Mouse (Mus musculus): ENCODE measurements around the gene Gm39115. TPM values are rescaled to one million over a fixed set of nuclear protein-coding genes. Genes with fewer than 3 reads are reported as not detected.

Gm39115 gene
- total and polyA plus RNA-seq, 3 experiments = not detected

DNA sequence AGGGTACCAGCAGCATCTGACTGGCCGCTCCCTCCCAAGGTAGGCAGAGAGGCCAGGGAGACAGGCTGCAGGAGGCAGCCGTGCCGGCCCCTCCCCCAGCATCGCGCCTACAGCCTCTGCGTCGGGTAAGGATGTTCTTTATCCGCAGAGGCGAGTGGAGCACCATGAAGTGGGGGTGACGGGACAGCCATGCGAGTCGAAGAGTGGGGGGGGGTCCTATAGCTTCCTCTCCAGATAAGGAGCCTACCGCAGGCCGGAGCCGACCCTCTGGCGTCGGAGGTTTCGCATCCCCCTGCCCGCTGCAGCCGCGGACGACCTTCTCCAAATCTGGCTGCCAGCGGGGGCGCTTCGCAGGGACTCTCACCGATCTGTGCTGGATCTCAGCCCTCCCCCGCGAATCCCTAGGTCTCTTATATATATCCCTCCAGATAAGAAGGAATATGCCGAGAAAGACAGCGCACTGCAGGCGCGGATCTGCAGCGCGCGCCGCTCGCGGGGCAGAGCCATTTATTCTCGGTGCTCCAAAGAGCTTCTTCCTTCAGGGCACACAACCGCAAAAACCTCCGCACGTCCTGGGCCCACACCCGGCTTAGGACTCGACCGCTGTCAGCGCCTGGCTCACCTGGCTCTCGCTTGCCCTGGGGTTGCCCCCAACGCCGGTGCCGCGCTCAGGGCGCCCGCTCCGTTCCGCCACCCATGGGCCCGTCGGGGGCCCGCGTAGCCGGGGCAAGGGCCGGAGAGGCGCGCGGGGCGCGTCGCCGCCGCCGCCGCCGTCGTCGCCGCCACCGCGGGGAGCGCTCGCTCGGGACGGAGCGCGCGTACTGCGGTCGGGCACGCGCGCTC lies 41.3 kb downstream of the Gm39115 start:
- no peaks in the 10 kb centered on the region for H3K9me3 ChIP-seq (replicated peaks; ENCODE audit: insufficient read depth, low read length)

GRCm38 (mm10) chr7:142093696-142094240 lies 42.1 kb downstream of the Gm39115 start:
- Histone ChIP-seq H3K27me3 (ENCODE audit: control insufficient read depth in 1 of 2, insufficient read depth in 2 of 2, low read length in 2 of 2) (peaks cover 5 to 15% of the 10 kb centered on the region in 2 experiments), H3K9ac (ENCODE audit: control insufficient read depth, low read depth, low read length, poor library complexity, severe bottlenecking) (no peak overlapping the region), H3K4me3 (ENCODE audit: control insufficient read depth in 1 of 2, insufficient read depth in 1 of 2, low read depth in 2 of 2, low read length in 2 of 2) (no peak overlapping the region), H3K79me2 (ENCODE audit: control insufficient read depth, insufficient read depth, low read length, poor library complexity) (no peaks in the 10 kb centered on the region), H3K9me3 (replicated peaks; ENCODE audit: insufficient read depth, low read length) (no peaks in the 10 kb centered on the region), H3K27ac (ENCODE audit: control insufficient read depth, low read depth, low read length) (no peak overlapping the region), H3K4me1 (ENCODE audit: control insufficient read depth in 1 of 2, insufficient read depth in 2 of 2, low read length in 2 of 2) (peaks cover 0 to 11% of the 10 kb centered on the region in 2 experiments; a peak in 1 of 4 replicates), H3K36me3 (ENCODE audit: control insufficient read depth in 1 of 2, insufficient read depth in 2 of 2, low read length in 2 of 2) (no peaks in the 10 kb centered on the region; a peak in 1 of 4 replicates)
- TF ChIP-seq BHLHE40 (IDR thresholded peaks at IDR 0.05; ENCODE audit: borderline replicate concordance, low read depth, low read length) (no peak), USF1 (IDR thresholded peaks at IDR 0.05; ENCODE audit: low read depth, low read length) (peak; percentile 42; the same call in 1 of the 2 replicates)
- DNase-seq (ENCODE audit: low read depth, low spot score) = no peak

More for the DNA sequence above, 41.3 kb downstream of the Gm39115 start:
- peaks cover 9 to 15% of the 10 kb centered on the region in 2 experiments for H3K27me3 ChIP-seq (ENCODE audit: control insufficient read depth in 1 of 2, insufficient read depth in 2 of 2, low read length in 2 of 2)
- H3K9ac ChIP-seq (ENCODE audit: control insufficient read depth, low read depth, low read length, poor library complexity, severe bottlenecking) = peak overlapping the region; percentile 71
- peak overlapping the region; percentile 31 to 62; a peak in 3 of 4 replicates for H3K4me3 ChIP-seq (ENCODE audit: control insufficient read depth in 1 of 2, insufficient read depth in 1 of 2, low read depth in 2 of 2, low read length in 2 of 2)
- peak; percentile 35 for DNase-seq (ENCODE audit: low read depth, low spot score)
- H3K27ac ChIP-seq (ENCODE audit: control insufficient read depth, low read depth, low read length) = no peak overlapping the region
- H3K79me2 ChIP-seq (ENCODE audit: control insufficient read depth, insufficient read depth, low read length, poor library complexity) = no peaks in the 10 kb centered on the region
- no peaks in the 10 kb centered on the region; a peak in 1 of 4 replicates for H3K36me3 ChIP-seq (ENCODE audit: control insufficient read depth in 1 of 2, insufficient read depth in 2 of 2, low read length in 2 of 2)
- H3K4me1 ChIP-seq (ENCODE audit: control insufficient read depth in 1 of 2, insufficient read depth in 2 of 2, low read length in 2 of 2) = peaks cover 0 to 5% of the 10 kb centered on the region in 2 experiments; a peak in 1 of 4 replicates
- TF ChIP-seq SMC3 (IDR thresholded peaks at IDR 0.05; ENCODE audit: low read depth, low read length) (no peak), GABPA (IDR thresholded peaks at IDR 0.05; ENCODE audit: low read depth, low read length) (no peak), BHLHE40 (IDR thresholded peaks at IDR 0.05; ENCODE audit: borderline replicate concordance, low read depth, low read length) (no peak), NELFE (IDR thresholded peaks at IDR 0.05; ENCODE audit: low read depth, low read length) (no peak), MYC (IDR thresholded peaks at IDR 0.05; ENCODE audit: low read depth, low read length) (no peak), MAFK (IDR thresholded peaks at IDR 0.05; ENCODE audit: borderline replicate concordance, low read depth, low read length) (no peak), KAT2A (conservative IDR thresholded peaks at IDR 0.05; ENCODE audit: low read depth, low read length) (no peak), MYB (IDR thresholded peaks at IDR 0.05; ENCODE audit: low read depth, low read length) (no peak), CTCF (IDR thresholded peaks at IDR 0.05 in 2 of 3, conservative IDR thresholded peaks at IDR 0.05 in 1 of 3; ENCODE audit: control insufficient read depth in 1 of 3, insufficient read depth in 1 of 3, low read depth in 2 of 3, low read length in 3 of 3, poor library complexity in 1 of 3, severe bottlenecking in 1 of 3) (no peak), JUND (IDR thresholded peaks at IDR 0.05; ENCODE audit: low read depth, low read length) (no peak), TCF12 (IDR thresholded peaks at IDR 0.05; ENCODE audit: low read depth, low read length) (no peak), UBTF (IDR thresholded peaks at IDR 0.05; ENCODE audit: borderline replicate concordance, insufficient read depth, low read depth, low read length) (no peak), ELF1 (IDR thresholded peaks at IDR 0.05; ENCODE audit: low read depth, low read length) (no peak)

Measured in MEL (cell line).